Mouse (Mus musculus) T-helper 1 cell (primary cell): Measurements from ENCODE around the gene Herc4.

ENCODE experiments used
- in situ Hi-C: fragments of 300-600 bp; cut with MboI, MseI; formaldehyde crosslinking; loops from one replicate; pipeline ENCODE4 v1.15.1; 2025; ENCODE audit warnings: high pct_unique_total_duplicates

Herc4 gene

DNA sequence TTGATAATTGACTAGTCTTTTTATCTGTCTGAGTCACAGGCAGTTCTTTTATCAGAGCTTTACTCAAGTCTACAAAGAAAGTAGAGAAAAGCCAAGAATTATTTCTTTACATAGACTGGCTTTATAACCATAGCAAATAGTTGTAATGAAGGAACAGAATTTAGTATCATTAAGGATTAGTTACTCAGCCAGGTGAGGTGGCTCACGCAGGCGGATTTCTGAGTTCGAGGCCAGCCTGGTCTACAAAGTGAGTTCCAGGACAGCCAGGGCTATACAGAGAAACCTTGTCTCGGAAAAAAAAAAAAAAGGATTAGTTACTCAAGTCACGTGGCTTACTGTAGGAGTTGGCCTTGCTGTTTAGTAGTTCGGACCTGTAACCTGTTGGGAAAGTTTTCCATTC is 4.8 kb downstream of the Herc4 start:
- in situ Hi-C loops, result no loop called here

- in situ Hi-C loops, result no loop called here
These were observed 15.1 kb downstream of the Herc4 start for GRCm38 (mm10) chr10:63258696-63259095.

DNA sequence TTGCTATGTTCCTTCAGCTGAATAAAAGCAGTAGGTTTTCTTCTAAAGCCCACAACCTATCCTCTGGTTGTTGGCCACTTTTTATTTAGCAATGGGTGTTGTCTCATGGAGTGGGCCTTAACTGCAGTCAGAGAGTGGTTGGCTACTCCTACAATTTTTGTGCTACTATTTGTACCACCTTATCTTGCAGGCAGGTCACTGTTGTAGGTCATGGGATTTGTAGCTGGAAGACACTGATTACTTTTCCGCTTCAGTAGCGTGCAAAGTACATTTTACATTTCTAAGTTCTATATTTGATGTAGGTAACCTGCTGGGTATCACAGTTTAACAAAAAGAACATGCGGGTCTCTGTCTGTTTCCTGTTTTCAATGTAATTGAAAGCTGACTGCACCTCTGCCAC is 15.7 kb downstream of the Herc4 start:
- in situ Hi-C loops, result no loop called here

DNA sequence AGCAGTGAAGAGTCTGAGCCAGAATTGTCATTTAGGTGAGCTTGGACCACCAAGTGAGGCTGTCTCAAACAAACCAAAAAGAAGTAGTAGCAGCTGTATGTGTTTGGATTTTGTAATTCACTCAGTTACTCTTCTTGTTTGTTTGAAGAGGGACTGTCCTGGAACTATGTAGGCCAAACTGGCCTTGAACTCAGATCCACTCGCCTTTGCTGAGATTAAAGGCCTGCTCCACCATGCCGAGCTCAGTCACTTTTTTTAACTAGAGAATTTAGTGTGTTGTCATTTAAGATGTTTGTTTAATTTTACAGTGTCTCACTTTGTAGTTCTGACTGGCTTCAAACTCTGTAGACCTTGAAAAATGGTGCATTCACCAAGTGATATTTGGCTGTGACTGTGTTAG is 24.3 kb downstream of the Herc4 start:
- in situ Hi-C loops, result no loop called here

- in situ Hi-C loops, result loop anchor here (5.0 to 10.0 kb wide), 2 partner anchors 120 to 508 kb away; no protein-coding TSS in a partner anchor
These were observed 28.8 kb downstream of the Herc4 start for GRCm38 (mm10) chr10:63272401-63272800.

- in situ Hi-C loops, result loop anchor here (5.0 to 10.0 kb wide), 2 partner anchors 121 to 508 kb away; no protein-coding TSS in a partner anchor
These were observed 29.3 kb downstream of the Herc4 start for GRCm38 (mm10) chr10:63272868-63273267.

- in situ Hi-C loops, result loop anchor here (10.0 to 25.0 kb wide), 2 partner anchors 512 to 640 kb away; no protein-coding TSS in a partner anchor
These were observed 33.4 kb downstream of the Herc4 start for GRCm38 (mm10) chr10:63277010-63277409.

- in situ Hi-C loops, result loop anchor here (10.0 to 25.0 kb wide), 2 partner anchors 515 to 643 kb away; no protein-coding TSS in a partner anchor
These were observed 36.2 kb downstream of the Herc4 start for GRCm38 (mm10) chr10:63279851-63280250.

GRCm38 (mm10) chr10:63282417-63282816 is 38.8 kb downstream of the Herc4 start:
- in situ Hi-C loops, result loop anchor here (25.0 kb wide), 1 partner anchor 645 kb away; no protein-coding TSS in a partner anchor

DNA sequence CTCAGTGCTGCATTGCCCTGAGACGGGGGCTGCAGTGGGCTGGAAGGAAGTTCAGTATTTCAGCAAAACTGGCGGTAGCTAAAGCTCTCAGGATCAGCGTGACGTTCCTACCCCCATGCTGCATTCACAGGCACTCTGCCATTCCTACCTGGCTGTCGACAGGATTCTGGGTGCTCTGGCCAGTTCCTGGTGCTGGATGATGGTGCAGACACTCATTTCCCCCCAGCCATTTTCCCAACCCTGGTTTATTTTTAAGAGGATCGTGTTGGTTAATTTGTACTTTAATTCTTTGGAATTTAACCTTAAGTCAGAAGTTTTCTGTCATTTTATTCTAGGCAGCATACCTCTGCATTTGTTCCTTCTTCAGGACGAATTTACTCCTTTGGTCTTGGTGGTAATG is 39.2 kb downstream of the Herc4 start:
- in situ Hi-C loops, result loop anchor here (25.0 kb wide), 1 partner anchor 646 kb away; no protein-coding TSS in a partner anchor

DNA sequence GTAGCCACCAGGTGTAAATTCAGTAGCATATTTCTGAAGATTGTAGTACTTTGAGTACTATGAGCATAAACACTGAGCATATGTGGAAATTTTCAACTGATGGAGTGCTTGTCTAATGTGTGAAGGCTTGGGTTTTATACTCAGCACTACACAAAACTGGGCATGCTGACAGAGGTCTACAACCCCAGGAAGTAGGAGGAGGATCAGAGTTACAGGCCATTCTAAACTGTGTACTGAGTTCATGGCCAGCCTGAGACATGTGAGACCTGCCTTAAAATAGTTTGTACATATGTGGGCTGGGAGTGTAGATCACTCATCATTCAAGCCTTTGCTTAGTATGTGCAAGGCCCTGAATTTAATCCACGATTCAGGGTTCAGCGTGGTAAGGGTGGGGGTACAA is 58.7 kb downstream of the Herc4 start:
- in situ Hi-C loops, result loop anchor here (10.0 kb wide), 1 partner anchor 298 kb away; no protein-coding TSS in a partner anchor

DNA sequence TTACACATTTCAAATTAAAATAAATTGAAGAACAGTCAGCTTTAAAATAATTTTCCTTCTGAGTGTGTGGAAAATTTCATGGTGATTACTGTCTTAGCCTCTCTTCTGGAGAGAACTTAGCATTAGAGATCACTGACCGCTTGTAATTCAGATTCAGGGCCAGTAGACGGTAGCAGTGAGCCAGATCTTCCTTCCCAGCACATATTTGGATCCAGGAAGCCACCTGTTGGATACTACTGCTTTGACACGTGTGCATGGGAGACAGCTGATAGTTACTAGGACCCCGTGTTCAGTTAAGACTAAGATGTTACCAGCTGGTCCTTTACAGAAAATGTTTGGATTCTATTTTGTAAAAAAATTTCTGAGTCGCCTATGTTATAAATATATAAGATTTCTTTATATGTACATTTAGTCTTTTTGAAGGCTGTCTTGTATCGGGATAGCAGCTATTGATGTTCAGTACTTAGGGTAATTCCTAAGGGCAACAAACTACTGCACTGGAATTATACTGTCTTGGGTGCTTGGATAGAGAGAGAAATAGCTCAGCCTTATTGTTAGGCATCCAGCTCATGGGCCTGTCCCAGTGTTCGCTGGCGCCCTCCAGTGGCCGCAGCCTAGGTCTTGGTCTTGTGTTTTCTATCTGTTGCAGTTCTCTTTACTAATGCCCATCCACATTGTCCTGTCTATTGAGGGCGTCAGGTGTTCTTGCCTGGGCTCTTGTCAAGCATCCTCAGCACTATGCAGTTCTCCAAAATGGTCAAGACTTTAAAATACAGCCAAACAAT is 65.2 kb downstream of the Herc4 start:
- in situ Hi-C loops, result loop anchor here (10.0 kb wide), 1 partner anchor 304 kb away; no protein-coding TSS in a partner anchor

GRCm38 (mm10) chr10:63313726-63314125 is 70.1 kb downstream of the Herc4 start:
- in situ Hi-C loops, result no loop called here

- in situ Hi-C loops, result no loop called here
These were observed 83.5 kb downstream of the Herc4 start for GRCm38 (mm10) chr10:63327091-63327490.

DNA sequence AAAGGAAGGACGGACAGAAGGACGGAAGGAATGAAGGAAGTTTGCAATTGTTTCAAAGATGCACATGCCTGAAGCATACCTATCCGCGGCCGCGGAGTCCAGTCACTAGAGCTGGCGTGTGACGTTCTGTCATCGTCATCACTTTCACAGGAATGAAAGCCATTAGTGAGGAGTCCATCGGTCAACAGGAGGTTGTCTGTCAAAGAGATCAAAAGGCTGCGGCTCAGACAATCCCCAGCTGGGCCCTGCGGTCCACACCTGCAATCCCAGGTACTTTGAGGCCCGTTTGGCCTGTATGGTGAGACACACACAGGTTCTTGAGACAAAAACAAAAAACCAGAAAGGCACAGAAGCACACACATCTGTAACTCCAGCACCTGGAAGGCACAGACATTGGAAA is 93.3 kb downstream of the Herc4 start:
- in situ Hi-C loops, result no loop called here

- in situ Hi-C loops, result no loop called here
These were observed 93.7 kb downstream of the Herc4 start for GRCm38 (mm10) chr10:63337326-63337725.

DNA sequence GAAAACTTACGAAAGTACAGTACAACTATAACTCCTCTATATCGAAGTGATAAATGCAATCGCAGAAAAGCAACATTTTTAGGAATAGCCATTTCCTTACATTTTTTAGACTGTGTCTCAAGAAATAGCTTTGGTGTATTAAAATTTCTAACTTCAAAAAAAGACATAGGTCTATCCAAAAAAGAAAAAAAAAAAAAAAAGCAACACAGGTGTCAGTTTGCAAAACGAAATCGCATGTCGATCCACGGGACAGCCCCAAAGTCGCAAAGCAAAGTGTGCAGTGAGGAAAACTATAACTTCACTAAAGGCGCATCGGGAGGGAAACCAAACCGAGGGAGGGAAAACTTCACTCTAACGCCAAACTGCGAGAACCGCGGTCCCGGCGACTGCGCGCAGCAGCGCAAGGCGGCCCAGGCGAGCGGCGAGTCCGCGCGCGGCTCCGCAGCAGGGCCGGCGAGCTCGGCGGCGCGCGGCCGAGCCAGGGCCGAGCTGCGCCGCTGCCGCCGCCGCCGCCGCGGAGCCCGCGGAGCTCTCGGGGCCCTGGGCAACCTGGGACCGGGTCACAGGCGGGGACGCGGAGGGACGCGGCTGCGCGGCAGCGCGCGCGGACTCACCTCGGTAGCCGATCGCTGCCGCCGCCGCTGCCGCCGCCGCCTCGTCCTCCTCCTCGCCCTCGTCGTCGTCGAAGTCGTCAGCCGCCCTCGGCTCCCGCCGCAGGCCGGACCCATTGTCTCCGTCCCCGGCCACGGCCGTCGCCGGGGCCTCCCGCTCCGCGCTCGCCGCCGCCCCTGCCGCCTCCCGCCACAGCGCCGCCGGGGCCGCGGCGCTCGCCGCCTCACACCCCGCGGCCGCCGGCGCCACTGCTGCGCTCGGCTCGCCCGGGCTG is 94.6 kb downstream of the Herc4 start:
- in situ Hi-C loops, result no loop called here

GRCm38 (mm10) chr10:63338914-63339643 is 95.5 kb downstream of the Herc4 start:
- in situ Hi-C loops, result no loop called here

DNA sequence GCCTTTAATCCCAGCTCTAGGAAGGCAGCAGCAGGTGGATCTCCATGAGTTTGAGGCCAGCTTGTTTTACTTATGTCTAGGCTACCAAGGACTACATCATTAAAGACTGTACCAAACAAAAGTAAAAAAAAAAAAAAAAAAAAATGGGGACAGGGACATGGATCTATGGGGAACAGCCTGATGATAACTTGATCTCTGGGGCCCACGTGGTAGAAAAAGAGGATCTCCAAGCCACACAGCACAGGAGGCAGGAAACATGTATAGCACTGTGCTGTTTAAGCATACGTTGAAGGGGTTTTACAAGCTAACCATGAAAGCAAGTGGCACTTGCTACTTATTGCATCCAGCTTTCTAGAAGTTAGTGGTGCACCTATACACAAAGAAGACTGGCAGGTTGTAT is 97.7 kb downstream of the Herc4 start:
- in situ Hi-C loops, result loop anchor here (5.0 to 10.0 kb wide), 2 partner anchors 36 to 83 kb away; partner anchors contain the start of gene Gm7075

DNA sequence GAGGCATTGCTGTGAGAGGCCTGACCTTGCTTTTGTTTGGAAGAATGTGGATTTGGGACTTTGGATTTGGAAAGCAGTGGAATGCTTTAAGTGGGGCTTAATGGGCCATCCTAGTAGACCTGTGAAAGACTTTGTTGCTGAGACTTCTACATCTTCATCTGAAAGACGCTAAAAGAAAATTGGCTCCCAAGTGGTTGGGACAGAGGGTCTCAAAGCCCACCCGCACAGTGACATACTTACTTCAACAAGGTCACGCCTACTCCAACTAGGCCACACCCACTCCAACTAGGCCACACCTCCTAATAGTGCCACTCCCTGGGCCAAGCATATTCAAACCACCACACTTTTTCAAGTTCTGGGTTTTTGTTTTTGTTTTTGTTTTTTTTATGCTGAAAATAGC is 101.1 kb downstream of the Herc4 start:
- in situ Hi-C loops, result loop anchor here (5.0 to 10.0 kb wide), 2 partner anchors 33 to 80 kb away; partner anchors contain the start of gene Gm7075

DNA sequence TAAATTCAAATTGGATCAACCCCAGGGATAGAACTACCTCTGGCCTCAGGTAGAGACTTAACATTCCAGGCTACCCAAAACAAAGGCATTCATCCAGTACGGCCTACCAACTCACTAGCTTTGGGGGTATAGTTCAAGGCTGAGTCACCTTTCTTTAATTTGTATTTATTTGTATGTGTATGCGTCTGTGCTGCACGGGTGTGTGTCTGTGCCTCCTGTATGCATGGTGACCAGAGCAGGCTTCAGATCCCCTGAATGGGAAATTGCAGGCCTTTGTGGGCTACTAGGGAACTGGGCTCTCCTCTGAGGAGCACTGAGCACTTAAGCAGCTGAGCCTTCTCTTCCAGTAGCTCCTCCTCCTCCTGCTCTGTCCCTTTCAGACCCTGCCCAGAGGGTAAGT is 104.7 kb downstream of the Herc4 start:
- in situ Hi-C loops, result loop anchor here (10.0 kb wide), 1 partner anchor 77 kb away; the partner anchor contains the start of gene Gm7075
